ENCODE assay signal across 15 mouse cellular contexts in genomic region chr3:50298366-50298991, GRCm38 (mm10).
"Had no signal": no experiment of that assay in that cellular context is flagged by ENCODE, and none has a peak within 500 bp of the region (broad histone marks: within the 10 kb centered on the region; RNA-seq: fewer than 3 reads in every experiment).

No protein-coding gene starts in this region.

- H3K36me3 ChIP-seq: limb, embryonic 13.5 days; liver, embryonic 13.5 days; stomach, embryonic 15.5 days had no signal

- H3K4me2 ChIP-seq: limb, embryonic 13.5 days; liver, embryonic 13.5 days; midbrain, embryonic 11.5 days; stomach, embryonic 15.5 days had no signal

- H3K4me1 ChIP-seq: liver, embryonic 13.5 days; stomach, embryonic 15.5 days had no signal

- H3K9me3 ChIP-seq: limb, embryonic 13.5 days; liver, embryonic 13.5 days; stomach, embryonic 15.5 days had no signal

- H3K27ac ChIP-seq: limb, embryonic 13.5 days; liver, embryonic 13.5 days; stomach, embryonic 15.5 days had no signal

- H3K4me3 ChIP-seq: limb, embryonic 13.5 days; liver, embryonic 13.5 days; stomach, embryonic 15.5 days had no signal

- H3K9ac ChIP-seq: limb, embryonic 13.5 days; liver, embryonic 13.5 days; stomach, embryonic 15.5 days had no signal

- ATAC-seq: intestine, postnatal 0 days had no signal

- DNase-seq: kidney, postnatal 10 days; kidney, postnatal 4 days; left cerebral cortex, postnatal 4 days; liver, embryonic 13.5 days; lung, adult 2 months; lung, postnatal 14 days; lung, postnatal 4 days; midbrain, embryonic 14.5 days; right cerebral cortex, postnatal 25 days; spleen, adult 18-20 months; thymus, postnatal 25 days had no signal

- H3K27me3 ChIP-seq: limb, embryonic 13.5 days; liver, embryonic 13.5 days; stomach, embryonic 15.5 days had no signal
